Mouse (Mus musculus) neural tube, embryonic 11.5 days (tissue): ENCODE data around the gene Trpm3. TPM values are rescaled to one million over a fixed set of nuclear protein-coding genes. Genes with fewer than 3 reads are reported as not detected.

Experiments used
- ATAC-seq: fragments of 200-750 bp; cut with Nextera tagmentation; 2 replicates; pipeline ENCODE4 v1.8.0; 2017; ENCODE audit warnings: moderate number of reproducible peaks, mild to moderate bottlenecking, moderate TSS enrichment, moderate library complexity; ENCODE audit not compliant: insufficient read depth, low FRiP score, low TSS enrichment
- DNase-seq: peaks from one replicate; pipeline ENCODE4 v3.0.0-alpha.2; 2015; ENCODE audit warnings: low spot score
- H3K27ac ChIP-seq: fragments of 300-500 bp; sonication (generic); 2 replicates; pipeline ENCODE4 v1.5.1; 2014; ENCODE audit warnings: low read depth, mild to moderate bottlenecking, low read length
- H3K27me3 ChIP-seq: fragments of 300-500 bp; sonication (generic); 2 replicates; pipeline ENCODE4 v1.6.1; 2014; ENCODE audit warnings: mild to moderate bottlenecking, low read length, mixed read lengths; ENCODE audit not compliant: control insufficient read depth, insufficient read depth
- H3K36me3 ChIP-seq: fragments of 300-500 bp; sonication (generic); 2 replicates; pipeline ENCODE4 v1.6.1; 2014; ENCODE audit warnings: mild to moderate bottlenecking, low read length, moderate library complexity, mixed read lengths; ENCODE audit not compliant: control insufficient read depth, insufficient read depth
- H3K4me1 ChIP-seq: fragments of 300-500 bp; sonication (generic); 2 replicates; pipeline ENCODE4 v1.6.1; 2014; ENCODE audit warnings: low read length, mixed read lengths; ENCODE audit not compliant: control insufficient read depth, insufficient read depth
- H3K4me2 ChIP-seq: fragments of 300-500 bp; sonication (generic); 2 replicates; pipeline ENCODE4 v1.6.1; 2014; ENCODE audit warnings: low read depth, mild to moderate bottlenecking, moderate library complexity
- H3K4me3 ChIP-seq: fragments of 300-500 bp; sonication (generic); 2 replicates; pipeline ENCODE4 v1.5.1; 2014; ENCODE audit warnings: low read depth, low read length
- H3K9ac ChIP-seq: fragments of 300-500 bp; sonication (generic); 2 replicates; pipeline ENCODE4 v1.6.1; 2014; ENCODE audit warnings: mild to moderate bottlenecking, low read length
- H3K9me3 ChIP-seq: fragments of 300-500 bp; sonication (generic); 2 replicates; pipeline ENCODE4 v1.6.1; 2016; ENCODE audit warnings: low read length; ENCODE audit not compliant: control insufficient read depth
- WGBS: fragments of 180-500 bp; shearing (Covaris S2); extraction: QIAGEN DNeasy Blood & Tissue Kit; methylation state at CpG from one replicate; pipeline ENCODE4 v1.1.7; 2014; 5-methylcytosine and 5-hydroxymethylcytosine counted together
- polyA plus RNA-seq: library from polyadenylated mRNA; unstranded; fragments of >200 nt; fragmentation: Nextera tagmentation; extraction: Ambion mirVana; gene quantifications from 2 replicates; pipeline ENCODE4 v1.2.1, GENCODE M21; 2014

Trpm3 gene
- polyA plus RNA-seq, 1 experiment from 2014 or later, result 0.80 TPM

- Histone ChIP-seq H3K36me3 (no peaks in the 10 kb centered on the region), H3K4me1 (no peaks in the 10 kb centered on the region), H3K4me2 (no peak overlapping the region), H3K4me3 (no peak overlapping the region), H3K9ac (no peak overlapping the region), H3K27me3 (no peaks in the 10 kb centered on the region), H3K27ac (no peak overlapping the region), H3K9me3 (no peaks in the 10 kb centered on the region)
- WGBS, result 82% methylated on average over 11 of the region's 11 CpGs
- ATAC-seq, result no peak
- DNase-seq, result no peak
These were observed 433.6 kb downstream of the Trpm3 start for GRCm38 (mm10) chr19:22572396-22572795.

DNA sequence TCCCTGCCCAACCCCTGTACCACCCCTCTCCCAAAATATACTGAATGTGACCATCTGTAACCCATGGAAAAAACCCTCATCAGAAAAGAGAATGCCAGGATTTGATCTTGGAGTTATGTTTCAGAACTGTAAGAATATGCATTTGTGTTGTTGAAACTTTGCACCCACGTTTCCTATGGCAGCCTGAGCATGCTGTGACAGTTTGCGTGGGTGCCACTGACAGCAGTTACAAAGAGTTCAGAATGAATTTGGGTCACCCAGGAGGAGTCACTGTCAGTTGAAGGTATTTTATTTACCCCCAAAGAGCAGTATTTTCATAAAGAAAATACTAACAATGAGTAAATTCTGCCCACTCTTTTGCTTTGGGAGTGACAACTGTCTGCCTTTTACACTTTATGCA lies 434.0 kb downstream of the Trpm3 start:
- H3K4me2 ChIP-seq, result no peak overlapping the region
- no peaks in the 10 kb centered on the region for H3K27me3 ChIP-seq
- 82% methylated on average over 2 of the region's 2 CpGs for WGBS
- no peaks in the 10 kb centered on the region for H3K9me3 ChIP-seq
- H3K36me3 ChIP-seq, result no peaks in the 10 kb centered on the region
- no peak overlapping the region for H3K27ac ChIP-seq
- H3K4me1 ChIP-seq, result no peaks in the 10 kb centered on the region
- DNase-seq, result no peak
- ATAC-seq, result no peak
- H3K4me3 ChIP-seq, result no peak overlapping the region
- no peak overlapping the region for H3K9ac ChIP-seq

DNA sequence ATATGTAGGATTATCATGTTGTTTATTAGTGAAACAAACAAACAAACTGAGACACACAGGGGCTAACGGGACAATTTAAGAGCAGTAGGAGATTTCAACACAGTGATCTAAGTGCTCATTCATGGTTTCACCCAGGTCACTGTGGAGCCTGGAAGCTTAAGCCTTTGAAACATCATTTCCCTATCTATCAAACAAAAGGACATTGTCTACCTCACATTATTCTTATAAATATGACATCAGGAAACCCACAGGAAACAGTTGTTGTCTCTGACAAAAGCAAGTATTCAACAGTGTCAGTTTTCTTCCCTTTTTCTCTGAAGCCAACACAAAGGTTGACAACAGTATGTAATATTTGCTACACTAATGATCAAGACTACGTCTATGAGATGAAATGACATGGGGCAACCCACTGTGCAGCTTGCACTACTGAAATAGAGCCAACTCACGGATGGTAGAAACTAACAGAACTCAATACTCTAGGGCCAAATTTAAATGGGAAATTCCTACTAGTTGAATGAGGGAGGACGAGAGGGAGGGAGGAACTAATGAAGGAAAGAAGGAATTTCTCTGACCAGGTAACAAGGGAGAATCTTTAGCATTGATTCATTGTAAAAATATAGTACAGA lies 443.4 kb downstream of the Trpm3 start:
- no peaks in the 10 kb centered on the region for H3K27me3 ChIP-seq
- no peaks in the 10 kb centered on the region for H3K4me1 ChIP-seq
- no peaks in the 10 kb centered on the region for H3K36me3 ChIP-seq
- no peak overlapping the region for H3K4me2 ChIP-seq
- ATAC-seq (no peak), DNase-seq (no peak)
- H3K27ac ChIP-seq, result no peak overlapping the region
- no peaks in the 10 kb centered on the region for H3K9me3 ChIP-seq
- no peak overlapping the region for H3K4me3 ChIP-seq
- 83% methylated on average over 4 of the region's 4 CpGs for WGBS
- H3K9ac ChIP-seq, result no peak overlapping the region

- Histone ChIP-seq H3K9ac (no peak overlapping the region), H3K27me3 (no peaks in the 10 kb centered on the region), H3K27ac (no peak overlapping the region), H3K36me3 (no peaks in the 10 kb centered on the region), H3K4me1 (no peaks in the 10 kb centered on the region), H3K4me3 (no peak overlapping the region), H3K4me2 (no peak overlapping the region), H3K9me3 (no peaks in the 10 kb centered on the region)
- 89% methylated on average over 3 of the region's 3 CpGs for WGBS
- ATAC-seq, result no peak
- no peak for DNase-seq
These were observed 455.6 kb downstream of the Trpm3 start for GRCm38 (mm10) chr19:22594492-22594891.

DNA sequence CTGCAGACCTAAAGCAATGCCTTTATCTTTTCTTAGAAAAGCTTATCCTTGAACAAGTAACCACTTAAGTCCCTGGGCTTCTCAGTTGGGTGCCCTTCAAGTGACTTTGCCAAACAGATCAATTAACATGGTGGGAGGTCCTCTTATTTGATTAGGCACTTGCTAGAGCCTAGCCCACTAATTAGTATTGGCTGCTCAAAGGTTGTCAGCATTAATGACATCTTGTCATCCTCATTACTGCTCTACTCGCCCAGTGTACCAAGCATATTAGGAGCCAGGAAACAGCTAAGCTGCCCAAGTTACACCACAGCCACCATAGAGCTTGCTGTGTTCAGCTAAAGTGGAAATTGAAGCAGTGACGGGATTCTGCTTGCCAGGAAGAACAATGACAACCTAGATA lies 456.4 kb downstream of the Trpm3 start:
- H3K9me3 ChIP-seq, result no peaks in the 10 kb centered on the region
- DNase-seq (no peak), ATAC-seq (no peak)
- no peaks in the 10 kb centered on the region for H3K27me3 ChIP-seq
- H3K4me3 ChIP-seq, result no peak overlapping the region
- H3K4me2 ChIP-seq, result no peak overlapping the region
- no peaks in the 10 kb centered on the region for H3K4me1 ChIP-seq
- H3K27ac ChIP-seq, result no peak overlapping the region
- 64% methylated on average over 2 of the region's 2 CpGs for WGBS
- no peak overlapping the region for H3K9ac ChIP-seq
- no peaks in the 10 kb centered on the region for H3K36me3 ChIP-seq

DNA sequence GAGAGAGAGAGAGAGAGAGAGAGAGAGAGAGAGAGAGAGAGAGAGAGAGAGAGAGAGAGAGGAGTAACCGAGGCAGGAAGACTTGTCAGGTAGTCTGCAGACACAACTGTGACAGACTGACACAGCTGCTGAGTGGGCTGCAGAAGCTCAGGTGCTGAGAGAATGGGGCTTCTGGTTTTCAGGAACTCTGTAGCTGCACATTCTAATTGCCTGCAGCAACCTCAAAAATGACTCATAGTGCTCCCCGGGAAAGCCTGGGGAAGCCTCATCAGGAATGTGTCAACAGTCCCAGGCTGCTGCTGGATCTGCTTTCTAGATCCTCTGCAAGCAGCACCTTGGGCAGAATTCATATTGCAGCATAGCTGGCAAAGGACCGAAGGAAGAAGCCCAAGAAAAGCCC lies 457.9 kb downstream of the Trpm3 start:
- Histone ChIP-seq H3K27ac (no peak overlapping the region), H3K4me1 (no peaks in the 10 kb centered on the region), H3K9me3 (no peaks in the 10 kb centered on the region), H3K36me3 (no peaks in the 10 kb centered on the region), H3K27me3 (no peaks in the 10 kb centered on the region), H3K4me3 (no peak overlapping the region), H3K9ac (no peak overlapping the region), H3K4me2 (no peak overlapping the region)
- 77% methylated on average over 3 of the region's 3 CpGs for WGBS
- ATAC-seq, result no peak
- no peak for DNase-seq

GRCm38 (mm10) chr19:22604322-22604721 lies 465.5 kb downstream of the Trpm3 start:
- H3K27me3 ChIP-seq, result no peaks in the 10 kb centered on the region
- H3K9me3 ChIP-seq, result no peaks in the 10 kb centered on the region
- H3K4me1 ChIP-seq, result no peaks in the 10 kb centered on the region
- DNase-seq (no peak), ATAC-seq (no peak)
- no peak overlapping the region for H3K9ac ChIP-seq
- 35% methylated on average over 4 of the region's 4 CpGs for WGBS
- H3K4me3 ChIP-seq, result no peak overlapping the region
- H3K4me2 ChIP-seq, result no peak overlapping the region
- no peaks in the 10 kb centered on the region for H3K36me3 ChIP-seq
- no peak overlapping the region for H3K27ac ChIP-seq

DNA sequence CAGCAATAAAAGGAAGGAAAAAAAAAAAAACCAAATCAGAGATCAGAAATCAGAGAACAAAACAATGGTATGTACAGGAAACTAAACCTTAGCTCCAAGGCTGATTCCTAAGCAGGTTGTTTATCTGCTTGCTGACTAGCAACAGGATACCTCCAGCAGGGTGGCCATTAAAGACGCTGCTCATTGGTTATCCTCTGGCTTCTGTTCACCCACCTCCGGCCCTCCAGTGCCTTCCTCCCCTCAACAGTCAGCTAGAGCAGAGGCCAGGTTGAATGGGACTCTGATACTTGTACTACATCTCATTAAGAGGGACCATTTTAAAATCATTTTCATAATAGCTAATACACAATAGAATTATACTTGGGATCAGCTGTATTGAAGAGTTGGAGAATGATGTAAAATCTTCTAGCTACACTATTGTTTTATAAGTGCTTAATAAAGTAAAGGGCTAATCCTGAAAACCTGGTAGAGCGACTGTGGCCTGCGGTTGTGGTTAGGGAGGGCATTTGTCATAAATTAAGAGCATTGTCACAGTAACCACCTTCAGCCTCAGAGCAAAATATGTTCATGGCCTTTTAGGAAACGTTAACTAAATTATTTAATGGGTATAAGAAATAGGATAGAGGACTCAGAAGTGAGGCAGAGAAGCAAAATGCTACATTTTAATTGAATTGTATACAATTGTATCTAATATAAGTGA lies 469.3 kb downstream of the Trpm3 start:
- WGBS, result 69% methylated on average over 5 of the region's 5 CpGs
- H3K4me3 ChIP-seq, result no peak overlapping the region
- no peak overlapping the region for H3K4me2 ChIP-seq
- no peaks in the 10 kb centered on the region for H3K4me1 ChIP-seq
- no peak overlapping the region for H3K27ac ChIP-seq
- H3K36me3 ChIP-seq, result no peaks in the 10 kb centered on the region
- no peaks in the 10 kb centered on the region for H3K27me3 ChIP-seq
- H3K9ac ChIP-seq, result no peak overlapping the region
- H3K9me3 ChIP-seq, result no peaks in the 10 kb centered on the region
- ATAC-seq (no peak), DNase-seq (no peak)

DNA sequence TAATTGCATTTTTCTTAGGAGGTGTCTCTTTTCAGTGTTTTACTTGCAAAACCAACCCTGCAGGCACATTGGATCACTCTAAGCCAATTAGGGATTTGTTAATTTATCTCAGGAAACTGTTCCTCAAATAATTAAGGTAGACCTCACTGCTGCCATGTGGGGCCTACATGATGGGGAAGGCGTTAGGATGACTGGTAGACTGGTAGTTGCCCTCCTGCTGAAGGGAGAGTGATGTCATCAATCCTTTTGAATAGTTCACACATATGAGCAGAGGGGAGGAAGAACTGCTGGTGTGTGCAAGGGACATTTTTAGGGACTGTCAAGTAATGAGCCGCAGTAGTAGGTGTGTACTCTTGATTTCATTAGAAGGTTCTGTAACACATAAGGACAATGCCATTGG lies 472.8 kb downstream of the Trpm3 start:
- 88% methylated on average over 2 of the region's 2 CpGs for WGBS
- no peak overlapping the region for H3K4me2 ChIP-seq
- H3K9ac ChIP-seq, result no peak overlapping the region
- H3K36me3 ChIP-seq, result no peaks in the 10 kb centered on the region
- DNase-seq, result no peak
- no peak for ATAC-seq
- no peaks in the 10 kb centered on the region for H3K27me3 ChIP-seq
- no peak overlapping the region for H3K27ac ChIP-seq
- no peaks in the 10 kb centered on the region for H3K4me1 ChIP-seq
- no peak overlapping the region for H3K4me3 ChIP-seq
- H3K9me3 ChIP-seq, result no peaks in the 10 kb centered on the region
